Mouse (Mus musculus): ENCODE measurements around the gene Pde2a. TPM values are rescaled to one million over a fixed set of nuclear protein-coding genes. Genes with fewer than 3 reads are reported as not detected.

The Pde2a gene
- polyA plus RNA-seq, 1 experiment from 2014 or later: 6.9 TPM

DNA sequence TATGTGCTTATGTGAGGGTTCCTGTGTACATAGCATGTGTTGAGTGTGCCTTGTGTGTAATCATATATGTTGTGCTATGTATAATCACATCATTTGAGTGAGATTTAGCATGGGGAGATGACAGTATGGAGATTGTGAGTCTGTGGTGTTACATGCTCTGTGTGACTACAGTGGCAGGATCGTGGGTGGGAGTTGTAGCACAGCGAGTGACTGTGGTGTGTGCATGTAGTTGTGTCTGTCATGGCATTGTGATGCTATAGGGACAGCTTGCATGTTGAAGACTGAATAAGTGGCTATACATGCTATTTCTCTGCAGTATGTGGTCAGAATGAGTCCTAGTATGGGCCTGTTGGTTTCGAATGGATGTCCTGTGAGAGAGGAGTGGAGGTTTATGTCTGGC, 31.2 kb downstream of the Pde2a start:
- Histone ChIP-seq H3K4me3 (ENCODE audit: low read depth, low read length) (no peak overlapping the region), H3K9me3 (ENCODE audit: control insufficient read depth, low read length) (no peaks in the 10 kb centered on the region), H3K9ac (ENCODE audit: low read length) (no peak overlapping the region), H3K27ac (replicated peaks; ENCODE audit: low read depth, low read length) (no peak overlapping the region), H3K27me3 (ENCODE audit: control insufficient read depth, insufficient read depth, low read length) (peaks cover 21% of the 10 kb centered on the region), H3K36me3 (ENCODE audit: control insufficient read depth, insufficient read depth, low read length) (no peaks in the 10 kb centered on the region), H3K4me2 (ENCODE audit: low read depth, severe bottlenecking) (no peak overlapping the region), H3K4me1 (ENCODE audit: control insufficient read depth, insufficient read depth, low read length) (no peaks in the 10 kb centered on the region)
- DNase-seq (ENCODE audit: low spot score) (no peak), ATAC-seq (ENCODE audit: insufficient number of reproducible peaks, low FRiP score, low TSS enrichment, low read depth) (no peak)
- 93% methylated on average over 3 of the region's 3 CpGs for WGBS

DNA sequence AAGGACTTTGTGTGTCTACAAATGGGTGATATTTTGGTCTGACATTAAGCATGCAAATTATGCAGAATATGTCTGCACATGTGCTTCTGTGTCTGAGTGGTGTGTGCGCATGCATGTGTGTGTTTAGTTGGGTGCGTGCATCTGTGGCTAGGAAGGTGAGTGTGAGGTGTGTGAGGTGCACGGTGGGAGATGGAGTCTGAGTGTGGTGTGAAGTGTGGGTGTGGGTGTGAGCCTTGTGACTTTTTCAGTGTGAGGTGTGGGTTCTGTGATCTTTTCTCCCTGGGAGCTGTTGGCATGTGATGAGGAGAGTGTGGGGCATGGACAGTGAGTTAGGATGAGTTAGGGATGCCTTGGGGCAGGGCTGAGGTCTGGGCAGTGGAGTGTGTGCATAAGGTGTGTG, 31.8 kb downstream of the Pde2a start:
- H3K4me2 ChIP-seq (ENCODE audit: low read depth, severe bottlenecking): no peak overlapping the region
- H3K27ac ChIP-seq (replicated peaks; ENCODE audit: low read depth, low read length): no peak overlapping the region
- H3K4me3 ChIP-seq (ENCODE audit: low read depth, low read length): no peak overlapping the region
- ATAC-seq (ENCODE audit: insufficient number of reproducible peaks, low FRiP score, low TSS enrichment, low read depth) (no peak), DNase-seq (ENCODE audit: low spot score) (no peak)
- H3K9me3 ChIP-seq (ENCODE audit: control insufficient read depth, low read length): no peaks in the 10 kb centered on the region
- 82% methylated on average over 3 of the region's 3 CpGs for WGBS
- H3K27me3 ChIP-seq (ENCODE audit: control insufficient read depth, insufficient read depth, low read length): peaks cover 21% of the 10 kb centered on the region
- no peaks in the 10 kb centered on the region for H3K36me3 ChIP-seq (ENCODE audit: control insufficient read depth, insufficient read depth, low read length)
- no peak overlapping the region for H3K9ac ChIP-seq (ENCODE audit: low read length)
- no peaks in the 10 kb centered on the region for H3K4me1 ChIP-seq (ENCODE audit: control insufficient read depth, insufficient read depth, low read length)

DNA sequence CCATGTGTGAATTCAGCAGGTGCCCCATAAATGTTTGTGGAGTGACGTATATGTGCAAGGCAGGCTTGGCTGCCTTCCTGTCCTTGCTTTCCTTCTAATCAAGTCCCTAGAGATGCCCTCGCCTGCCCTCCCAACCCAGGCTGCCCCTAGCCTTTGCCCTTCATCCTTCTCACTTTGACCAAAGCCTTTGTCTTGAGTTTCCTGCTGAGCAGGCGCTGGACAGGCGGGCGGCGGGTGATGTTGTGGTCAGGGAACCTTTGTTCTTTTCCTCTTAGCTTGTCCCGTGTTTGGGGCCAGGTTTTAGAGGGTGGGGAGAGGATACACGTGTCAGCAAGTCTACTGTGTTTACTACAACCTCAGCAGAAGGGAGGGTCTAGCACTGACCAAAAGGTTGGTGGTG, 32.2 kb downstream of the Pde2a start:
- no peak overlapping the region for H3K9ac ChIP-seq (ENCODE audit: low read length)
- H3K4me1 ChIP-seq (ENCODE audit: control insufficient read depth, insufficient read depth, low read length): no peaks in the 10 kb centered on the region
- H3K4me3 ChIP-seq (ENCODE audit: low read depth, low read length): no peak overlapping the region
- no peak for ATAC-seq (ENCODE audit: insufficient number of reproducible peaks, low FRiP score, low TSS enrichment, low read depth)
- H3K27me3 ChIP-seq (ENCODE audit: control insufficient read depth, insufficient read depth, low read length): peaks cover 21% of the 10 kb centered on the region
- no peaks in the 10 kb centered on the region for H3K9me3 ChIP-seq (ENCODE audit: control insufficient read depth, low read length)
- no peak overlapping the region for H3K4me2 ChIP-seq (ENCODE audit: low read depth, severe bottlenecking)
- no peak overlapping the region for H3K27ac ChIP-seq (replicated peaks; ENCODE audit: low read depth, low read length)
- no peak for DNase-seq (ENCODE audit: low spot score)
- 39% methylated on average over 8 of the region's 8 CpGs for WGBS
- no peaks in the 10 kb centered on the region for H3K36me3 ChIP-seq (ENCODE audit: control insufficient read depth, insufficient read depth, low read length)

DNA sequence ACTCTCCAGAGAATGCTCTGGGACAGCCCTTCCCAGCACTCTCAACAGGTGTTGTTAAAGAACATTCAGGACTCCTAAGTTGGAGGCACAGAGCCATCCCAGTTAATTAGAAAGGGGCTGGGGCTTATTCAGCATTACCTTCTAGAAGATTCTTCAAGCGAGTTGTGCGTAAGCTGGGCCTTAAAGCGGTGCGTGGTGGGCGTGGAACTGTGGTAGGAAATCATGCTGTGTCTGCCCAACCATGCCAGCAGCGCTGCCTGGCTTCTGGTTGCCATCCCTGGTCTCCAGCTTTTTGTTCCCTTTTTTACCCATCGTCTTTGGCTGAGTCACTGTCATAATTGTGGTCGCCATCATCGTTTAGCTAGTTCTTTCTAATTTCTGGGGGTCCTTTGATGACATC, 33.0 kb downstream of the Pde2a start:
- Histone ChIP-seq H3K9ac (ENCODE audit: low read length) (no peak overlapping the region), H3K36me3 (ENCODE audit: control insufficient read depth, insufficient read depth, low read length) (no peaks in the 10 kb centered on the region), H3K27ac (replicated peaks; ENCODE audit: low read depth, low read length) (no peak overlapping the region), H3K27me3 (ENCODE audit: control insufficient read depth, insufficient read depth, low read length) (peaks cover 21% of the 10 kb centered on the region), H3K9me3 (ENCODE audit: control insufficient read depth, low read length) (no peaks in the 10 kb centered on the region), H3K4me1 (ENCODE audit: control insufficient read depth, insufficient read depth, low read length) (no peaks in the 10 kb centered on the region), H3K4me3 (ENCODE audit: low read depth, low read length) (no peak overlapping the region), H3K4me2 (ENCODE audit: low read depth, severe bottlenecking) (no peak overlapping the region)
- no peak for DNase-seq (ENCODE audit: low spot score)
- no peak for ATAC-seq (ENCODE audit: insufficient number of reproducible peaks, low FRiP score, low TSS enrichment, low read depth)
- 88% methylated on average over 9 of the region's 9 CpGs for WGBS

DNA sequence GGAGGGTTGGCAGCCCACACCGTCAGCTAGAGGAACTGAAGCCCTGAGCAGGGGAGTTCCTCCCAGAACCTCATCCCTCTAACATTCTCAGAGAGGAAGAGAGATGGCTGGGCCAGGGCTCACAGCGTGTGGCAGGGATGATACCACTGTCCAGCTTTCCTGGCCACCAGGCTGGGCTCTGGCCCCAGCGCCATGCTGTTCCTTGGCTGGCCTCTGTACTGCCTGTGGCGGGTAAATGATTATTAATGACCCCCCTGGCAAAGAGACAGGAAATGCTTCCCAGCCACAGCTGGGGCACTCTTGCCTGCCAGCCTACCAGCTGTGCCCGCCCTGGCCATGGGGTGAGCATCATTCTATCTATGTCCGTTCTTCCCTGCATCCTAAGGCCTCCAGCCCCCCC, 33.6 kb downstream of the Pde2a start:
- Histone ChIP-seq H3K27ac (replicated peaks; ENCODE audit: low read depth, low read length) (no peak overlapping the region), H3K4me1 (ENCODE audit: control insufficient read depth, insufficient read depth, low read length) (no peaks in the 10 kb centered on the region), H3K9me3 (ENCODE audit: control insufficient read depth, low read length) (no peaks in the 10 kb centered on the region), H3K27me3 (ENCODE audit: control insufficient read depth, insufficient read depth, low read length) (peaks cover 21% of the 10 kb centered on the region), H3K36me3 (ENCODE audit: control insufficient read depth, insufficient read depth, low read length) (no peaks in the 10 kb centered on the region), H3K4me3 (ENCODE audit: low read depth, low read length) (no peak overlapping the region), H3K4me2 (ENCODE audit: low read depth, severe bottlenecking) (no peak overlapping the region), H3K9ac (ENCODE audit: low read length) (no peak overlapping the region)
- ATAC-seq (ENCODE audit: insufficient number of reproducible peaks, low FRiP score, low TSS enrichment, low read depth) (no peak), DNase-seq (ENCODE audit: low spot score) (no peak)
- WGBS: 83% methylated on average over 6 of the region's 6 CpGs

DNA sequence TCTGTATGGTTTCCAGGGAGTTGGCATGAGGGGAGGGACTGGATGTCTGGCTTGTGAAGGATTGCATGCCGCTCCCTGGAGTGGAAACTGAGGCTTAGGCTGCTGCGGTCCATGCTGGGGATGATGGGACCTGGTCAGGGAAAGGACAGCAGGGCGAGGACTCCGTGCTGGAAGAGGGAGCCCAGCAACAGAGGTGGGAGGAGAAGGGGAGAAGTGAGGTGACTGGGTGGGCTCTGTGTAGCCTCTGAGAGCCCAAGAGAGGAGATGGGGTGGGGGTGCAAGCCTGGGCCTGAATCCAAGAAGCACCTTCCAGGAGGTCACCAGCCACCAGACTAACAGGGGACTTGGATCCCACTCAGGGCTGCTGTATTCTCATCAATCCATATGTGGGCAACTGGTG, 34.8 kb downstream of the Pde2a start:
- Histone ChIP-seq H3K4me2 (ENCODE audit: low read depth, severe bottlenecking) (no peak overlapping the region), H3K27me3 (ENCODE audit: control insufficient read depth, insufficient read depth, low read length) (peaks cover 18% of the 10 kb centered on the region), H3K9ac (ENCODE audit: low read length) (no peak overlapping the region), H3K4me3 (ENCODE audit: low read depth, low read length) (no peak overlapping the region), H3K4me1 (ENCODE audit: control insufficient read depth, insufficient read depth, low read length) (no peaks in the 10 kb centered on the region), H3K36me3 (ENCODE audit: control insufficient read depth, insufficient read depth, low read length) (no peaks in the 10 kb centered on the region), H3K27ac (replicated peaks; ENCODE audit: low read depth, low read length) (no peak overlapping the region), H3K9me3 (ENCODE audit: control insufficient read depth, low read length) (no peaks in the 10 kb centered on the region)
- ATAC-seq (ENCODE audit: insufficient number of reproducible peaks, low FRiP score, low TSS enrichment, low read depth) (no peak), DNase-seq (ENCODE audit: low spot score) (no peak)
- WGBS: 66% methylated on average over 4 of the region's 4 CpGs

DNA sequence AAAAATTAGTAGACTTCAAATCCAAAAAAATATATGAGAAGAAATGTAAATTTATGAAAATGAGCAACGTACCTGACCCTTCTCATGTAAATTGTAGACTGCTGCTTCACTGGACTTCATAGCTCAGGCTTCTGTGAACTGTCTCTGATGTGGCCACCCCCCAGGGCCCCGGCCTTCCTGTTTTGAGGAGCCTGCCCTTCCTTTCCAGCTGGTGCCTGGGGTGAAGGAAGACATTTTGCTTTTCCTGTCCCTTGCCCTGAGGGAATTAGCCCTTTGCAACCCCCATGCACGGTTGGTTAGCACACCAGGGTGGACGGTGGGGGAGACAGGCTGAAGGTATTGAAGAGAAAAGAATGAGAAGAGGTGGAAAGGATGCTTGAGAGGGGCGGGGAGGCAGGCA, 35.3 kb downstream of the Pde2a start:
- Histone ChIP-seq H3K4me3 (ENCODE audit: low read depth, low read length) (no peak overlapping the region), H3K9me3 (ENCODE audit: control insufficient read depth, low read length) (no peaks in the 10 kb centered on the region), H3K9ac (ENCODE audit: low read length) (no peak overlapping the region), H3K36me3 (ENCODE audit: control insufficient read depth, insufficient read depth, low read length) (no peaks in the 10 kb centered on the region), H3K27me3 (ENCODE audit: control insufficient read depth, insufficient read depth, low read length) (peaks cover 14% of the 10 kb centered on the region), H3K4me1 (ENCODE audit: control insufficient read depth, insufficient read depth, low read length) (no peaks in the 10 kb centered on the region), H3K27ac (replicated peaks; ENCODE audit: low read depth, low read length) (no peak overlapping the region), H3K4me2 (ENCODE audit: low read depth, severe bottlenecking) (no peak overlapping the region)
- 32% methylated on average over 5 of the region's 5 CpGs for WGBS
- ATAC-seq (ENCODE audit: insufficient number of reproducible peaks, low FRiP score, low TSS enrichment, low read depth): no peak
- DNase-seq (ENCODE audit: low spot score): no peak

DNA sequence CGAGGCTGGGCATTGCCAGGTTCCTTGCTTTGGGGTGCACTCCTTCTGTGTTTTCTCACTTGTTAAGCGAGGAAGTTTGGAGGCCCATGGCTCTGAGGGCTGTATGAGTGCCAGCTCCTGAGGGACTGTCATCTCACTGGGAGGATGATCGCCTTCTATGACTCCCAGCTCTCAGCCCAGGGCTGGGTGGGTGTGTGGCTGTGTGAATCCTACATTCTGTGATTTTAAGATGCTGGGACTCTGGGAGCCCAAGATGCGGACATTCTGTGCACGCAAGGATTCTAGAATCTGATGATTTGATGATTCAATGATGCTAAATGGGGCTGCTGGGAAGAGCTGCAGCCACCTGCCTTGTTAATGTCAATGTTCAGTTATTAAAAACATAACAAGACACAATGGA, 35.8 kb downstream of the Pde2a start:
- no peak for ATAC-seq (ENCODE audit: insufficient number of reproducible peaks, low FRiP score, low TSS enrichment, low read depth)
- H3K9ac ChIP-seq (ENCODE audit: low read length): no peak overlapping the region
- H3K4me3 ChIP-seq (ENCODE audit: low read depth, low read length): no peak overlapping the region
- H3K27ac ChIP-seq (replicated peaks; ENCODE audit: low read depth, low read length): no peak overlapping the region
- no peak overlapping the region for H3K4me2 ChIP-seq (ENCODE audit: low read depth, severe bottlenecking)
- WGBS: 81% methylated on average over 5 of the region's 5 CpGs
- DNase-seq (ENCODE audit: low spot score): no peak
- H3K27me3 ChIP-seq (ENCODE audit: control insufficient read depth, insufficient read depth, low read length): peaks cover 10% of the 10 kb centered on the region
- no peaks in the 10 kb centered on the region for H3K36me3 ChIP-seq (ENCODE audit: control insufficient read depth, insufficient read depth, low read length)
- no peaks in the 10 kb centered on the region for H3K4me1 ChIP-seq (ENCODE audit: control insufficient read depth, insufficient read depth, low read length)
- no peaks in the 10 kb centered on the region for H3K9me3 ChIP-seq (ENCODE audit: control insufficient read depth, low read length)

DNA sequence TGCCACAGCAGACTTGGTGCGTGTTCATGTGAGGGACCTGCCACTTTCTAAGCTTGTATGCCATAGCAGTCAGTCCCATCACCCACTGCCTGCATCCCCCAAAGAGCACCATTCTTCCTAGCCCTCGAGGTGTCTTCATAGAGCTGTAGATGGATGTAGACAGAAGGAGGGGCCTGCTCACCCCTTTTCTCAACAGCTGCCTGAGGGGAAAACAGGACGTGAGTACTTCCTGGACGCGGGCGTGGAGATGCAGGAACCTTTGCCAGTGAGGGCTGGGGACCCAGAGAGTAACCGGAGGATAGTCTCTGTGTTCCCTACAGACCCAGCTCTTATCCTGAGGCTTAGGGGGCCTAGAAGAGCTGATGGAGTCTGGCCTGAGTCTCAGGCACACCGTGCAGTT, 36.3 kb downstream of the Pde2a start:
- WGBS: 75% methylated on average over 8 of the region's 8 CpGs
- DNase-seq (ENCODE audit: low spot score) (no peak), ATAC-seq (ENCODE audit: insufficient number of reproducible peaks, low FRiP score, low TSS enrichment, low read depth) (no peak)
- Histone ChIP-seq H3K36me3 (ENCODE audit: control insufficient read depth, insufficient read depth, low read length) (no peaks in the 10 kb centered on the region), H3K4me1 (ENCODE audit: control insufficient read depth, insufficient read depth, low read length) (no peaks in the 10 kb centered on the region), H3K27me3 (ENCODE audit: control insufficient read depth, insufficient read depth, low read length) (peaks cover 5% of the 10 kb centered on the region), H3K4me3 (ENCODE audit: low read depth, low read length) (no peak overlapping the region), H3K27ac (replicated peaks; ENCODE audit: low read depth, low read length) (no peak overlapping the region), H3K9ac (ENCODE audit: low read length) (no peak overlapping the region), H3K4me2 (ENCODE audit: low read depth, severe bottlenecking) (no peak overlapping the region), H3K9me3 (ENCODE audit: control insufficient read depth, low read length) (no peaks in the 10 kb centered on the region)

All from limb, embryonic 11.5 days (tissue).